Mouse (Mus musculus): ENCODE data around the gene Olfr1395. TPM values are rescaled to one million over a fixed set of nuclear protein-coding genes. Genes with fewer than 3 reads are reported as not detected.
"Not testable (repeated sequence)": the region's sequence is repeated elsewhere in the genome, so short reads cannot be mapped to it uniquely, and the experiment has no call there.

Gene Olfr1395
- polyA plus RNA-seq, 1 experiment from 2014 or later: not detected

DNA sequence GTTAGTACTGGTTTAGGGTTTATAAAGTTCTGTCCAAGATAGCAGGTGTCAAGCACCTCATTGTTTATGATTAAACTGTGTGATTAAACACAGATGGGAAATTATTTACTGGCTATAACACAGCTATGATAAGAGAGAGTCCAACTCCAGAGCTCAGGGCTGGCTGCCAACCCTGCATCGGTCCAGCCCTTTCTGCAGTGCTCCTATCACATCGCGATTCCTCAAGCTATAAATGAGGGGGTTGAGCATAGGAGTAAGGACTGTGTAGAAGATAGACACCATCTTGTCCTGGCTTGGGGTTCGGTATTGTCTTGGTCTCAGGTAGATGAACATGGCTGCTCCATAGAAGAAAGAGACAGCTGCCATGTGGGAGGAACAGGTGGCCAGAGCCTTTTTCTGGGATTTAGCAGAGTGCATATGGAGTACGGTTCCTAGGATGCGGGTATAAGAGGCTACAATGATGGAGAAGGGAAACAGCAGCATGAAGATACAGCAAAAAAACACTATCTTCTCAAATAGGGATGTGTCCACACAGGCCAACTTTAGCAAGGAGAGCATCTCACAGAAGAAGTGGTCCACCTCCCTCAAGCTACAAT lies 29.4 kb upstream of the Olfr1395 start:
- no peaks in the 10 kb centered on the region for H3K4me1 ChIP-seq
- no peak for ATAC-seq (ENCODE audit: low FRiP score, low read depth)
- H3K4me3 ChIP-seq: no peak overlapping the region
- H3K36me3 ChIP-seq: no peaks in the 10 kb centered on the region
- no peaks in the 10 kb centered on the region for H3K9me3 ChIP-seq
- H3K27ac ChIP-seq (replicated peaks): no peak overlapping the region
- no peaks in the 10 kb centered on the region for H3K27me3 ChIP-seq
- 91% methylated on average over 6 of the region's 6 CpGs for WGBS
- H3K4me2 ChIP-seq (replicated peaks): no peak overlapping the region
- H3K9ac ChIP-seq (replicated peaks): no peak overlapping the region

DNA sequence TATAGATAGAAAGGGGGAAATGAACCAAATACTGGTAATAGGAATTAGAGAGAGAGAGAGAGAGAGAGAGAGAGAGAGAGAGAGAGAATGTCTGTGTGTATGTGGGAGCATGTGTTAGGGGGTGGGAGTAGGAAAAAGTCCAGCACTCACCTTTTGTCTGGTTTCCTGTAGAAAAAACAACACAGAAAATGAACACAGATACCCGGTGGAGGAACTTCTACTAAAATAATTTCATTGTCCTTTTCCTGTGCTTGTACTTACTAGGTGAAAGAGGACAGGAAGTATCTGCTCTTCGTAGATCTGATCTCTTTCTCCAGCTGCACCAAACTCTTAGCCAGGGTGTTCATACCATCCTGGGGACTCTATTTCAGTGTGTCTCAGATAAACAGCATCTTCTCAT lies 27.9 kb upstream of the Olfr1395 start:
- no peak overlapping the region for H3K4me3 ChIP-seq
- no peak overlapping the region for H3K27ac ChIP-seq (replicated peaks)
- H3K36me3 ChIP-seq: no peaks in the 10 kb centered on the region
- H3K9me3 ChIP-seq: no peaks in the 10 kb centered on the region
- H3K4me1 ChIP-seq: no peaks in the 10 kb centered on the region
- ATAC-seq (ENCODE audit: low FRiP score, low read depth): no peak
- no peaks in the 10 kb centered on the region for H3K27me3 ChIP-seq
- H3K9ac ChIP-seq (replicated peaks): no peak overlapping the region
- WGBS: 83% methylated on average over 2 of the region's 2 CpGs
- H3K4me2 ChIP-seq (replicated peaks): no peak overlapping the region

DNA sequence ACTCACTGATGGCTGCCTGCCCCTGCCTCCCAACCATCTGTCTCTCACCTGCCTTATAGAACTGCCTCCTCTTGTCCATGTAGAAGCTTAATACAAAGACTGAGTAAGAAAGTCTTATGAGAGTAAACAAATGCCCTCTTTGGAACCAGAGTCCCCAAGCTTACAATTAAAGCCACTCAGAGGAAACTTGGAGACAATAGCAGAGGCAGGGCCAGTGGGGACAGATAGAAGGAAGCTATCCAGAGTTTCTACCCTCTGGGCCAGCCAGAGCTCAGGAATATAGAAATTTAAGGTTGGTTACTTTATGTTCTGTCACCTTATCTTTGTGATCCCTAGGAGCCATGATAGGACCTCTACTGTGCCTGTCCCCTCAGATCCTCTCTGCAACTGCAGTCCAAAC lies 27.3 kb upstream of the Olfr1395 start, which contains the start of gene Olfr1396:
Olfr1396 (minus strand) TSS at position 101 of the 400 bp plus-strand sequence.
- Histone ChIP-seq H3K36me3 (no peaks in the 10 kb centered on the region), H3K27ac (replicated peaks) (no peak within 1 kb of the TSS), H3K4me2 (replicated peaks) (no peak within 1 kb of the TSS), H3K4me3 (no peak within 1 kb of the TSS), H3K4me1 (no peaks in the 10 kb centered on the region), H3K27me3 (no peaks in the 10 kb centered on the region), H3K9ac (replicated peaks) (no peak within 1 kb of the TSS), H3K9me3 (no peaks in the 10 kb centered on the region)
- no peak for ATAC-seq (ENCODE audit: low FRiP score, low read depth)

DNA sequence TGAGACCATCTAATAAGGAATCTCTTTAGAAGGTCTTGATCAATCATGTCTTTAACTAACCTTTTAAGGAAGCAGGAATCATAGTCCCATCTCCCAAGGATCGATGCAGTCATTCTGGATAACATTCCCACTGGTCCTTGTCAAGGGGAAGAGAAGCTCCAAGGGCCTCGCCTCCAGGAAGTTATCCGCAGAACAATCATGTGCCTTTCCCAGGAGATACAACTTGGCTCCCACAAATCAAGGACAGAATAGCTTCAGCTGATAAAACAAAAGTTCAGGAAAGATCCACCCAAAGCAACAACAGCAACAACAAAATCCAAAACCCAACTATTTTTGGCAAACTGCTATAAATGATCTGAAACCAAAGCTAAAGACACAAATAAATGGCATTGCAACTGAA lies 22.4 kb upstream of the Olfr1395 start:
- no peak overlapping the region for H3K9ac ChIP-seq (replicated peaks)
- H3K36me3 ChIP-seq: no peaks in the 10 kb centered on the region
- no peak overlapping the region for H3K4me2 ChIP-seq (replicated peaks)
- no peak overlapping the region for H3K27ac ChIP-seq (replicated peaks)
- no peaks in the 10 kb centered on the region for H3K27me3 ChIP-seq
- no peaks in the 10 kb centered on the region for H3K4me1 ChIP-seq
- H3K4me3 ChIP-seq: no peak overlapping the region
- no peak for ATAC-seq (ENCODE audit: low FRiP score, low read depth)
- 88% methylated on average over 3 of the region's 3 CpGs for WGBS
- no peaks in the 10 kb centered on the region for H3K9me3 ChIP-seq

DNA sequence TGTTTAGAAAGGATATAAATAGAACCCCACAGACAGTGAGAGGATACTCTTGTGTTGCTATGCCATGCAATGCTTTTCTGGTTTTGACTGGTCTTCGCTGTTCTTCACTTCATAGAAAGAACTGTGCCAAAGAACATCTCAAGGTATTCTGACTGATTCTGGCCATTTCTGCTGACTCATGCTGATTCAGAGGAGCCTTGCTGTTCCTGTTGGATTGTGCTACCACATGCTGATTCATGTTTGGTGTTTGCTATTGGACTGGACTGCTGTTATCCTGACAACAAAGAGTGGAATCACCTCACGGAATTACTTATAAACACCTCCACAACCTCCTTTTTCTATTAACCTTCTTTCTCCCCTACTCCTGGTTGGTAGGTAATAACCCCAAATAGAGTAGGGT lies 17.9 kb upstream of the Olfr1395 start:
- H3K27ac ChIP-seq (replicated peaks): no peak overlapping the region
- H3K4me1 ChIP-seq: no peaks in the 10 kb centered on the region
- WGBS: 86% methylated on average over 2 of the region's 2 CpGs
- H3K36me3 ChIP-seq: no peaks in the 10 kb centered on the region
- H3K9ac ChIP-seq (replicated peaks): no peak overlapping the region
- H3K4me2 ChIP-seq (replicated peaks): no peak overlapping the region
- no peaks in the 10 kb centered on the region for H3K9me3 ChIP-seq
- no peak overlapping the region for H3K4me3 ChIP-seq
- ATAC-seq (ENCODE audit: low FRiP score, low read depth): no peak
- no peaks in the 10 kb centered on the region for H3K27me3 ChIP-seq

DNA sequence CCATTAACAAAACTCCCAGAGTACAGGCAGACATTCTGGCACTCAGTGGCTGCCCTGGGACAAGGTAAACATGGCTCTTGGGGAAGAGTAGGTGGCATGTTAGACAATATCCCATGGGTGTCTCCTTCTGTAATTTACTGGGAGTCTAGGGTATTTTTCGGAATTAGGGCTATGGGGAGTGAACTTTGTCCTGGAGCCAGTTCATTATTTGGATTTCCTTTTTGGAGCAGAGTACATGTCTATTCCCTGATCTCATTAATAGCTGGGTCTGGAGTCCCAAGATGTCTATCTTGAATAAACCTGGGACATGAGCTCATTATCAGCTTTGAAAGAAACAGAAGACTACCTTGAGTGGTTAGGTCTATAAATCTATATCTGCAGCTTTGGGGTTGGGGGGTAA lies 12.0 kb downstream of the Olfr1395 start, which contains the start of gene Olfr1394:
Olfr1394 (plus strand) TSS at position 301 of the 400 bp plus-strand sequence.
- H3K4me1 ChIP-seq: no peaks in the 10 kb centered on the region
- no peaks in the 10 kb centered on the region for H3K27me3 ChIP-seq
- 88% methylated on average over 1 of the region's 1 CpGs for WGBS
- H3K4me3 ChIP-seq: no peak within 1 kb of the TSS
- no peak within 1 kb of the TSS for H3K9ac ChIP-seq (replicated peaks)
- H3K9me3 ChIP-seq: no peaks in the 10 kb centered on the region
- ATAC-seq (ENCODE audit: low FRiP score, low read depth): no peak
- H3K27ac ChIP-seq (replicated peaks): no peak within 1 kb of the TSS
- H3K36me3 ChIP-seq: no peaks in the 10 kb centered on the region
- no peak within 1 kb of the TSS for H3K4me2 ChIP-seq (replicated peaks)

DNA sequence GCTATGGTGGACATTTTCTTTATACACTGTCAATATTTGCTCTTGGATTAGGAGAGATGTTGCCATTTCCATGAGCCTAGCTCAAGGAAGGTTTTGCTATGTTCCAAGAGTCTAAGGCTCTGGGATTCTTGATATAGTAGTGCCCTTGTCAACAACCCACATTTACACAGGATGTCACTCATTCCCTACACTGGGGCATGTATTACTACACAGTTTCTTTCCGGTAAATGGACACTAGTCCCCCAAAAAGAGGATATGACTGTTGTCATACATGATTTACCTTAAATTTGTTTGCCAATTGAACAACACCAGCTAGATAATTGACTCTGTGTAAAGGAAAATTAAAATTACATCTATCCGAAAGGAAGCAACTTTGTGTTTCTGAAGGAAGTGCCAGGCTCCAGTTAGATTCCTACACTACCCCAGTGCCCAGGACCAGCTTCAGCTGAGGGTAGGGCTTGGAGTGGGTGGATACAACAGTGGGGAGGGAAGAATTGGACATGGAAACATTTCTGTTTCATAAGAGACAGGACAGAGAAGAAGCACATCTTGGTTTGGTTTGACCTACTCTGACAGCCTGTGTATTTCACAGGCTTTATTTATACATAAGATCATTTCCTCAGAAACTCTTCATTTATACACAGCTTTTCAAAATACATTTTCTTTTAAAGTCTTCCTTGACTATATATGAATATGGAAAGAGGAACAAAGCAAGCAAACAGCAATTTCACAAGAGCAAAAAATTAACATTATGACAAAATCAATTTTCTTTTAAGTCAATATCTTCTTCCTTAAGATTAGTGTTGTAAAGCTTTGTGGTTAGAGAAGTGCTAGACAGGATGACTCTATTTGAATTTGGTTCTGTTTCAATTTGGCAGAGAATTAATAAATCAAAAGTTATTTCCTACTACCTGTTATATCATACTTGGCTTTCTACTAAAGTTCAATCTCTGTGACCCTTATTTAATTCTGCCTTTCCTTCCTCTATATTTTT lies 15.0 kb downstream of the Olfr1395 start:
- Histone ChIP-seq H3K9me3 (no peaks in the 10 kb centered on the region), H3K4me1 (no peaks in the 10 kb centered on the region), H3K4me3 (no peak overlapping the region), H3K27ac (replicated peaks) (no peak overlapping the region), H3K4me2 (replicated peaks) (no peak overlapping the region), H3K27me3 (no peaks in the 10 kb centered on the region), H3K9ac (replicated peaks) (no peak overlapping the region), H3K36me3 (no peaks in the 10 kb centered on the region)
- no peak for ATAC-seq (ENCODE audit: low FRiP score, low read depth)
- 90% methylated on average over 2 of the region's 2 CpGs for WGBS

DNA sequence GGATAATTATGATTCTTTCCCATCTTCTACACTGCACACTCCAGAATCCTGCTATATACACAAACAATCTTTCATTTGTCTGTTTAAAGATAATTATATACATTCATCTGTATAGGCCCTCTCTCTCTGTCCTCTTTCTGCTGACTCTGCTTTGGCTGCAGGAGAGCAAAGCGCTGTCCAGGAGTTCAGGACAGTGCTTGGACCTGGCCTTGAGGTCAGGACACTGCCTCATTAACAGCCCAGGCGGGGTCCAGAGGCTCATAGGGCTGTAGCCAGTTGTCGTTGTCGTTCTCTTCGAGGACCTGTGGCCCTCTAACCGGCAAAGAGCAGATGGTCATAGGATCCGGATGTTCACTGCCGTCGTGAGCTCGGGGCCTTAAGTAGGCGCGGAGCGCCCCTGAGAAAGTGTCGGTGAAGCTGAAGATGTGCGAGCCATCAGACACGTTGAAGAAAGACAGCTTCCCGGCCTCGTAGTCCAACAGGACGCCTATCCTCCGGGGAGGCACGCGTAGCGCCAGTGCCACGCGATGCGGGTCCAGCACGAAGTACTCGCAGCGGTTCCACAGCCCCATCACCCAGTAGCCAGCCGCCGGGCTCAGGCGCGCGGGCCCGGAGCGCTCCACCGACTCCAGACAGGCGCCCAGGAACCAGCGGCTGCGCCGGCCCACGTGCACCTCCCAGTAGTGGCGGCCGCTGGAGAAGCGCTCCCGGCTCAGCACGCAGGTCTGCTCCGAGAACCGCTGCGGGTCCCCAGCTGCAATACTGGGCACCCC lies 27.0 kb downstream of the Olfr1395 start:
- Histone ChIP-seq H3K27me3 (peaks cover 29% of the 10 kb centered on the region), H3K4me2 (replicated peaks) (peak overlapping the region; percentile 69), H3K4me1 (no peaks in the 10 kb centered on the region), H3K27ac (replicated peaks) (no peak overlapping the region), H3K36me3 (no peaks in the 10 kb centered on the region), H3K9me3 (no peaks in the 10 kb centered on the region; the same call in 1 of the 2 replicates), H3K4me3 (peak overlapping the region; percentile 39), H3K9ac (replicated peaks) (peak overlapping the region; percentile 24; the same call in 1 of the 2 replicates)
- ATAC-seq (ENCODE audit: low FRiP score, low read depth): peak; percentile 87
- WGBS: 5% methylated on average over 50 of the region's 50 CpGs

DNA sequence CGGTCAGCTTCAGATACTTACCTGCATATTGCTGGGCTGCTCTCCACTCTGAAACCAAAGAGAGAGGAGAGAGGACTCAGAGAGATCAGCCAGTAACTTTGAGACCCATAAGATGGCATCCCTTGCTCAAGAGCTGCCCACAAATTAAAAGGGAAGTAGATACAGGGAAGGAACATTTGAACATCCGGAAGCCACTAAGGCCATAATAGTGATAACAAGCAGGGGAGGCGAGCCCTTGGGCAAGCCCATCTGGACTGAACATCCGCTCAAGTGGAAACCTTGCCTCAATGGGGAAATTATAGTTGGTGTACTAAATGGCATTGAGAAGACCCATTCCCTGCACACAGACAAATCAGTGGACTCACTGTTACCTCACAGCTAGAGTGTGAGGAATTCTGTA lies 28.5 kb downstream of the Olfr1395 start:
- Histone ChIP-seq H3K27me3 (peaks cover 29% of the 10 kb centered on the region), H3K9ac (replicated peaks) (no peak overlapping the region), H3K4me3 (no peak overlapping the region), H3K36me3 (no peaks in the 10 kb centered on the region), H3K4me2 (replicated peaks) (no peak overlapping the region), H3K27ac (replicated peaks) (no peak overlapping the region), H3K9me3 (no peaks in the 10 kb centered on the region; the same call in 1 of the 2 replicates), H3K4me1 (no peaks in the 10 kb centered on the region)
- ATAC-seq (ENCODE audit: low FRiP score, low read depth): no peak
- WGBS: 90% methylated on average over 4 of the region's 4 CpGs

DNA sequence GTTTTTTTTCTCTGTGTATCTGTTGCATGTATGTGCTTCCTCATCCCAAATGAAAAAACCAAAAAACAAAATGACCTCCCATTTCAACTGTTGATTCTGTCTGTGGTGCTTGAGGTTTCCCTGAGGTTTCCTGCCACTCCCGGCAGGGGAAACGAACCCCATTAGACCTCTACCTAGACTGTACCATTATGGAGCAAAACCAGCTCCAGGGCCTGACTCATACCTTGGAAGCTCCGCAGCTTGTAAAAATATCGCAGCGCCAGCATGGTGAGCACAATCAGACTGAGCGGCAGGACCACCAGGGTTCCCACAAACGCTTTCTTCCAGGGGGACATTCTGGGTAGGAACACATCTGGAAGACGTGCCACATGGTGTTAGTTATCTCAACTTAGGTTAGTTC lies 33.3 kb downstream of the Olfr1395 start:
- Histone ChIP-seq H3K4me1 (no peaks in the 10 kb centered on the region), H3K9me3 (no peaks in the 10 kb centered on the region), H3K27me3 (peaks cover 3% of the 10 kb centered on the region), H3K4me2 (replicated peaks) (no peak overlapping the region), H3K36me3 (no peaks in the 10 kb centered on the region), H3K27ac (replicated peaks) (no peak overlapping the region), H3K4me3 (no peak overlapping the region), H3K9ac (replicated peaks) (no peak overlapping the region)
- 93% methylated on average over 8 of the region's 8 CpGs for WGBS
- ATAC-seq (ENCODE audit: low FRiP score, low read depth): no peak

DNA sequence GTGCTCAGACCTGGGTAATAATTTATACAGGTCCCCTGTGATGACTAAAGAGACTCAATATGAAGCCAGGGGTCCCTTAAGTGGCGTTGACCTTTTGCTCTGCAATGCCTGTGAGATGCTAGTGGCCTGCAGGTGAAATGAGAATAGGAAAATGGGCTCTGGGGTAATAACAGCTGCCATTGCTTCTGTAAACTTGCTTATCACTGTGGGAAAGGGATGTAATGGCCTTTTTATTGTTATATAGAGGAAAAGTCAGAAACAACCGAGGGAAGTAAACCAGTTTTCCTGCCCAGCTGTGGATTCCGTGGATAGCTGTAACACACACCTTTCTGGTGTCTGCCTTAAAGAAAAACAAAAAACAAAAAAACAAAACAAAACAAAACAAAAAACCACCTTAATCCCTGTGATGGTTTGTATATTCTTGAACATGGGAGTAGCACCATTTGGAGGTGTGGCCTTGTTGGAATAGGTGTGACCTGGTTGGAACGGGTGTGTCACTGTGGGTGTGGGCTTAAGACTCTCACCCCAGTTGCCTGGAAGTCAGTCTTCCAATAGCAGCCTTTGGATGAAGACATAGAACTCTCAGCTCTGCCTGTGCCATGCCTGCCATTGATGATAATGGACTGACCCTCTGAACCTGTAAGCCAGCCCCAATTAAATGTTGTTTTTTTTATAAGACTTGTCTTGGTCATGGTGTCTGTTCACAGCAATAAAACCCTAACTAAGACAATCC lies 34.1 kb downstream of the Olfr1395 start:
- not testable (repeated sequence) for H3K4me2 ChIP-seq (replicated peaks); H3K4me3 ChIP-seq; H3K9me3 ChIP-seq; ATAC-seq (ENCODE audit: low FRiP score, low read depth); H3K27me3 ChIP-seq; H3K36me3 ChIP-seq; H3K9ac ChIP-seq (replicated peaks); H3K4me1 ChIP-seq; H3K27ac ChIP-seq (replicated peaks)
- 86% methylated on average over 4 of the region's 4 CpGs for whole genome bisulfite sequencing

Data from midbrain, embryonic 12.5 days (tissue).